Mouse (Mus musculus) CH12.LX (cell line): ENCODE measurements around the gene Thoc6. TPM values are rescaled to one million over a fixed set of nuclear protein-coding genes. Genes with fewer than 3 reads are reported as not detected.

Experiments used
- DNase-seq: peaks from one replicate; pipeline ENCODE4 v3.0.0-alpha.2; 2013; ENCODE audit errors: extremely low read depth
- H3K27ac ChIP-seq: 2 replicates; pipeline ENCODE4 v1.5.1; 2012; ENCODE audit warnings: low read depth, mild to moderate bottlenecking, control low read depth, moderate library complexity; ENCODE audit not compliant: insufficient read depth
- H3K27me3 ChIP-seq: replicated peaks from 2 replicates; pipeline ENCODE3; 2012; ENCODE audit warnings: inconsistent platforms
- H3K36me3 ChIP-seq, 2 experiments: replicated peaks in 1 of 2; 2 replicates each; pipeline versions ENCODE3 to v1.6.1; 2012; ENCODE audit warnings: inconsistent platforms in 1 of 2, low read length in 1 of 2, mild to moderate bottlenecking in 1 of 2, mixed read lengths in 1 of 2, moderate library complexity in 1 of 2; ENCODE audit not compliant: control insufficient read depth in 1 of 2, insufficient read depth in 1 of 2
- H3K4me1 ChIP-seq, 2 experiments: 2 replicates each; pipeline ENCODE4 v1.6.1; 2012; ENCODE audit warnings: inconsistent platforms in 1 of 2, moderate library complexity in 1 of 2; ENCODE audit not compliant: insufficient read depth in 2 of 2, control insufficient read depth in 1 of 2
- H3K4me2 ChIP-seq: 2 replicates; pipeline ENCODE4 v1.6.1; 2012; ENCODE audit warnings: low read depth, mild to moderate bottlenecking, control low read depth; ENCODE audit not compliant: poor library complexity, insufficient read depth, severe bottlenecking
- H3K4me3 ChIP-seq, 3 experiments: fragments of 150-350 bp in 1 of 3; sonication (generic) in 1 of 3; replicated peaks in 1 of 3; 2 replicates each; pipeline versions ENCODE3 to v1.5.1; 2011 to 2012; ENCODE audit warnings: low read depth in 2 of 3, low read length in 2 of 3, mild to moderate bottlenecking in 2 of 3, moderate library complexity in 2 of 3, control low read depth in 1 of 3, improper control_type of control experiment in 1 of 3, inconsistent platforms in 1 of 3, mixed read lengths in 1 of 3; ENCODE audit not compliant: poor library complexity in 1 of 3
- H3K79me2 ChIP-seq: replicated peaks from 2 replicates; pipeline ENCODE4 v1.6.1; 2012; ENCODE audit warnings: mild to moderate bottlenecking, moderate library complexity; ENCODE audit not compliant: control insufficient read depth, poor library complexity, insufficient read depth, severe bottlenecking; ENCODE audit errors: extremely low read depth
- H3K9ac ChIP-seq: 2 replicates; pipeline ENCODE4 v1.6.1; 2012; ENCODE audit warnings: low read depth, mild to moderate bottlenecking, control low read depth, moderate library complexity; ENCODE audit not compliant: insufficient read depth
- H3K9me3 ChIP-seq: replicated peaks from 2 replicates; pipeline ENCODE3; 2012; ENCODE audit warnings: low read length, inconsistent platforms, mixed read lengths
- BHLHE40 ChIP-seq: IDR thresholded peaks from 2 replicates; pipeline ENCODE4 v1.6.1; 2011; ENCODE audit warnings: mild to moderate bottlenecking, low read depth, low read length, improper control_type of control experiment
- CHD1 ChIP-seq: IDR thresholded peaks from 2 replicates; pipeline ENCODE4 v1.6.1; 2012; ENCODE audit warnings: low read depth, low read length, improper control_type of control experiment, inconsistent platforms
- CHD2 ChIP-seq: IDR thresholded peaks from 2 replicates; pipeline ENCODE4 v1.6.1; 2011; ENCODE audit warnings: low read length, improper control_type of control experiment
- CTCF ChIP-seq, 2 experiments: IDR thresholded peaks in 1 of 2; conservative IDR thresholded peaks in 1 of 2; 2 replicates each; pipeline ENCODE4 v1.5.1; 2011 to 2012; ENCODE audit warnings: low read depth in 2 of 2, low read length in 2 of 2, improper control_type of control experiment in 1 of 2, inconsistent platforms in 1 of 2, mild to moderate bottlenecking in 1 of 2, moderate library complexity in 1 of 2
- ETS1 ChIP-seq: conservative IDR thresholded peaks from 2 replicates; pipeline ENCODE4 v1.6.1; 2012; ENCODE audit warnings: low read depth, mild to moderate bottlenecking, inconsistent platforms, low read length, improper control_type of control experiment, moderate library complexity
- GABPA ChIP-seq: IDR thresholded peaks from 2 replicates; pipeline ENCODE4 v1.6.1; 2012; ENCODE audit warnings: low read depth, low read length, improper control_type of control experiment, inconsistent platforms; ENCODE audit not compliant: insufficient replicate concordance
- JUN ChIP-seq: IDR thresholded peaks from 2 replicates; pipeline ENCODE4 v1.6.1; 2011; ENCODE audit warnings: low read depth, mild to moderate bottlenecking, low read length, improper control_type of control experiment, moderate library complexity; ENCODE audit not compliant: insufficient read depth
- KAT2A ChIP-seq: IDR thresholded peaks from 2 replicates; pipeline ENCODE4 v1.6.1; 2012; ENCODE audit warnings: low read length, improper control_type of control experiment, inconsistent platforms; ENCODE audit not compliant: insufficient replicate concordance
- MAZ ChIP-seq: IDR thresholded peaks from 2 replicates; pipeline ENCODE4 v1.6.1; 2012; ENCODE audit warnings: low read depth, mild to moderate bottlenecking, inconsistent platforms, low read length, improper control_type of control experiment, moderate library complexity
- MYC ChIP-seq: IDR thresholded peaks from 2 replicates; pipeline ENCODE4 v1.6.1; 2011; ENCODE audit warnings: low read depth, mild to moderate bottlenecking, improper control_type of control experiment, low read length
- NRF1 ChIP-seq: IDR thresholded peaks from 2 replicates; pipeline ENCODE4 v1.6.1; 2014; ENCODE audit warnings: low read depth, mild to moderate bottlenecking, inconsistent platforms, low read length, improper control_type of control experiment, moderate library complexity
- PAX5 ChIP-seq: IDR thresholded peaks from 2 replicates; pipeline ENCODE4 v1.6.1; 2012; ENCODE audit warnings: low read length, inconsistent platforms, mixed read lengths
- RAD21 ChIP-seq: IDR thresholded peaks from 2 replicates; pipeline ENCODE4 v1.6.1; 2011; ENCODE audit warnings: low read depth, mild to moderate bottlenecking, low read length, improper control_type of control experiment, moderate library complexity
- RCOR1 ChIP-seq: conservative IDR thresholded peaks from 2 replicates; pipeline ENCODE4 v1.6.1; 2012; ENCODE audit warnings: low read depth, mild to moderate bottlenecking, inconsistent platforms, low read length, improper control_type of control experiment
- SMC3 ChIP-seq: IDR thresholded peaks from 2 replicates; pipeline ENCODE4 v1.6.1; 2011; ENCODE audit warnings: low read depth, low read length, improper control_type of control experiment
- TBP ChIP-seq: conservative IDR thresholded peaks from 2 replicates; pipeline ENCODE4 v1.6.1; 2011; ENCODE audit warnings: low read depth, low read length, improper control_type of control experiment
- USF1 ChIP-seq: IDR thresholded peaks from 2 replicates; pipeline ENCODE4 v1.6.1; 2014; ENCODE audit warnings: low read depth, mild to moderate bottlenecking, inconsistent platforms, low read length, improper control_type of control experiment
- USF2 ChIP-seq: conservative IDR thresholded peaks from 2 replicates; pipeline ENCODE4 v1.6.1; 2011; ENCODE audit warnings: low read depth, low read length, improper control_type of control experiment
- ZMIZ1 ChIP-seq: IDR thresholded peaks from 2 replicates; pipeline ENCODE4 v1.6.1; 2012; ENCODE audit warnings: low read depth, mild to moderate bottlenecking, inconsistent platforms, low read length, improper control_type of control experiment
- ZNF384 ChIP-seq: IDR thresholded peaks from 2 replicates; pipeline ENCODE4 v1.6.1; 2012; ENCODE audit warnings: low read depth, low read length, improper control_type of control experiment, inconsistent platforms
- dilution Hi-C: fragments of 300-500 bp; cut with MboI; formaldehyde crosslinking; loops from 2 replicates; pipeline ENCODE4 v1.14.3; 2020; ENCODE audit warnings: low sequenced_read_pairs; ENCODE audit not compliant: extremely low pct_unique_long_range_greater_than_20kb, extremely low pct_ligation_motif_present
- in situ Hi-C: fragments of 300-500 bp; cut with MboI; formaldehyde crosslinking; loops from 3 replicates; pipeline ENCODE4 v1.14.3; 2019; ENCODE audit warnings: low sequenced_read_pairs, low pct_ligation_motif_present, low pct_unique_long_range_greater_than_20kb, mixed read lengths
- polyA plus RNA-seq: library from polyadenylated mRNA; unstranded; fragments of >175 nt; gene quantifications from 2 replicates; pipeline ENCODE4 v1.2.1, GENCODE M21; 2012; ENCODE audit warnings: low read depth; ENCODE audit not compliant: insufficient read length
- total RNA-seq, 2 experiments: library from RNA; depleted of rRNA; stranded (reverse); fragments of 300-350 nt in 1 of 2; fragments of >200 nt in 1 of 2; gene quantifications; 2 replicates each; pipeline ENCODE4 v1.2.3; 2012 to 2014

Thoc6 gene
- total and polyA plus RNA-seq, 3 experiments, result 37.4 to 41.4 (median 37.9) TPM

GRCm38 (mm10) chr17:23703301-23703700, 29.6 kb upstream of the Thoc6 start:
- Histone ChIP-seq H3K9me3 (no peaks in the 10 kb centered on the region), H3K4me3 (no peak overlapping the region), H3K36me3 (no peaks in the 10 kb centered on the region), H3K27ac (no peak overlapping the region), H3K27me3 (peaks cover 86% of the 10 kb centered on the region), H3K79me2 (no peaks in the 10 kb centered on the region), H3K9ac (no peak overlapping the region), H3K4me1 (peaks cover 5 to 9% of the 10 kb centered on the region in 2 experiments), H3K4me2 (no peak overlapping the region)
- in situ Hi-C loops, result loop anchor here (5.0 kb wide), 1 partner anchor 41 kb away; the partner anchor contains the start of gene Bicdl2
- dilution Hi-C loops, result no loop called here
- no peak for DNase-seq
- TF ChIP-seq CHD2, result no peak
- no peak for TF ChIP-seq GABPA
- no peak for TF ChIP-seq ETS1
- no peak for TF ChIP-seq RCOR1
- TF ChIP-seq CHD1, result no peak
- no peak for TF ChIP-seq JUN
- TF ChIP-seq ZNF384, result no peak
- TF ChIP-seq CTCF (conservative IDR thresholded peaks at IDR 0.05 in 1 of 2, IDR thresholded peaks at IDR 0.05 in 1 of 2; ENCODE audit: low read depth in 2 of 2, low read length in 2 of 2), result no peak
- TF ChIP-seq KAT2A, result no peak
- TF ChIP-seq ZMIZ1, result no peak
- no peak for TF ChIP-seq MYC
- no peak for TF ChIP-seq BHLHE40
- TF ChIP-seq USF1, result no peak
- TF ChIP-seq NRF1, result no peak
- no peak for TF ChIP-seq TBP
- TF ChIP-seq USF2, result no peak
- no peak for TF ChIP-seq PAX5
- TF ChIP-seq RAD21, result no peak

- H3K79me2 ChIP-seq, result no peaks in the 10 kb centered on the region
- TF ChIP-seq CTCF (conservative IDR thresholded peaks at IDR 0.05 in 1 of 2, IDR thresholded peaks at IDR 0.05 in 1 of 2; ENCODE audit: low read depth in 2 of 2, low read length in 2 of 2), result peak in 1 of 2 experiments; percentile 74; a peak in 2 of 4 replicates
- 0 out of 2 replicates have a peak, but pooled peaks have one; percentile 17 for TF ChIP-seq NRF1
- peak; percentile 61 for TF ChIP-seq SMC3
- TF ChIP-seq MAZ, result no peak
- TF ChIP-seq BHLHE40, result no peak
- peak; percentile 23; the same call in 1 of the 2 replicates for TF ChIP-seq CHD2
- TF ChIP-seq RAD21, result peak; percentile 66
- TF ChIP-seq, all 38 proteins: peak for 5
- Histone ChIP-seq H3K36me3 (no peaks in the 10 kb centered on the region), H3K4me2 (peak overlapping the region; percentile 68), H3K27me3 (peaks cover 87% of the 10 kb centered on the region), H3K4me1 (peaks cover 5 to 9% of the 10 kb centered on the region in 2 experiments), H3K9ac (no peak overlapping the region), H3K4me3 (peak overlapping the region in 1 of 3 experiments; percentile 40), H3K9me3 (no peaks in the 10 kb centered on the region), H3K27ac (no peak overlapping the region)
- peak; percentile 70 for DNase-seq
- dilution Hi-C loops, result no loop called here
- in situ Hi-C loops, result loop anchor here (5.0 kb wide), 1 partner anchor 38 kb away; the partner anchor contains the start of gene Bicdl2
Measured at GRCm38 (mm10) chr17:23700079-23700478, 26.4 kb upstream of the Thoc6 start.
